Mouse (Mus musculus): ENCODE measurements at regions not wholly inside any gene's neighbourhood (a gene's known extent, or its start where the extent isn't known, plus 50 kb on each side); places are given as distances from the start of the nearest gene placed in this dataset.

GRCm38 (mm10) chr12:96442546-96442945 lies 750.5 kb downstream of the Flrt2 start:
- Histone ChIP-seq H3K27me3 (ENCODE audit: control insufficient read depth, insufficient read depth, low read length) (no peaks in the 10 kb centered on the region), H3K27ac (ENCODE audit: control insufficient read depth, insufficient read depth, low read depth, low read length) (no peak overlapping the region), H3K4me1 (ENCODE audit: control insufficient read depth, insufficient read depth, low read length) (no peaks in the 10 kb centered on the region), H3K36me3 (ENCODE audit: control insufficient read depth, insufficient read depth, low read length) (no peaks in the 10 kb centered on the region), H3K4me3 (ENCODE audit: control insufficient read depth, low read depth, low read length) (no peak overlapping the region)
- TF ChIP-seq POLR2A (IDR thresholded peaks at IDR 0.05; ENCODE audit: control insufficient read depth, low read depth, low read length) (no peak), CTCF (IDR thresholded peaks at IDR 0.05; ENCODE audit: control insufficient read depth, insufficient read depth, insufficient replicate concordance, low read depth, low read length) (no peak)

DNA sequence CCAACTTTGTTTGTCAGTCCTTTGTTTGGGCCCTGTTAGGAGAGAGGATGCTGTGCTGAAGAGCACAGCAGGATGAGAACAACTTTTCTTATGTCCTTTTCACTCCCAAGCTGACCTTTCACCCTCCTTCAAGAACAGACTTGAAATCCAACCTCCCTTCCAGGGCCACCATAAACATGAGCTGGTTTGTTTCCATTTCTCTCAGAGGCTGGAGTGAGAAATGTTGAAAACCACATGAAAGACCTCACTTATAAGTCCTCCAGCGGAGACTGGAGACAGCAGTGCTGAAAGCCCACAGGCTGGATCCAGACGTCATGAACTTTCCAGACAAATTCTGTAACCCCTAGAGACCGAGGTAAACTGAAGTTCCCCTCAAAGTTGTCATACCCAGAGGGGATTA lies 761.3 kb downstream of the Flrt2 start:
- H3K27me3 ChIP-seq (ENCODE audit: control insufficient read depth, insufficient read depth, low read length): no peaks in the 10 kb centered on the region
- TF ChIP-seq CTCF (IDR thresholded peaks at IDR 0.05; ENCODE audit: control insufficient read depth, insufficient read depth, insufficient replicate concordance, low read depth, low read length) (no peak), POLR2A (IDR thresholded peaks at IDR 0.05; ENCODE audit: control insufficient read depth, low read depth, low read length) (no peak)
- H3K36me3 ChIP-seq (ENCODE audit: control insufficient read depth, insufficient read depth, low read length): no peaks in the 10 kb centered on the region
- H3K4me3 ChIP-seq (ENCODE audit: control insufficient read depth, low read depth, low read length): no peak overlapping the region
- H3K27ac ChIP-seq (ENCODE audit: control insufficient read depth, insufficient read depth, low read depth, low read length): no peak overlapping the region
- H3K4me1 ChIP-seq (ENCODE audit: control insufficient read depth, insufficient read depth, low read length): no peaks in the 10 kb centered on the region

- no peak overlapping the region for H3K27ac ChIP-seq (ENCODE audit: control insufficient read depth, insufficient read depth, low read depth, low read length)
- H3K4me1 ChIP-seq (ENCODE audit: control insufficient read depth, insufficient read depth, low read length): no peaks in the 10 kb centered on the region
- no peak overlapping the region for H3K4me3 ChIP-seq (ENCODE audit: control insufficient read depth, low read depth, low read length)
- TF ChIP-seq CTCF (IDR thresholded peaks at IDR 0.05; ENCODE audit: control insufficient read depth, insufficient read depth, insufficient replicate concordance, low read depth, low read length) (no peak), POLR2A (IDR thresholded peaks at IDR 0.05; ENCODE audit: control insufficient read depth, low read depth, low read length) (no peak)
- H3K27me3 ChIP-seq (ENCODE audit: control insufficient read depth, insufficient read depth, low read length): no peaks in the 10 kb centered on the region
- H3K36me3 ChIP-seq (ENCODE audit: control insufficient read depth, insufficient read depth, low read length): no peaks in the 10 kb centered on the region
Measured at GRCm38 (mm10) chr12:96476344-96476743, 784.3 kb downstream of the Flrt2 start.

GRCm38 (mm10) chr12:96488448-96488960 lies 796.5 kb downstream of the Flrt2 start:
- Histone ChIP-seq H3K36me3 (ENCODE audit: control insufficient read depth, insufficient read depth, low read length) (no peaks in the 10 kb centered on the region), H3K4me3 (ENCODE audit: control insufficient read depth, low read depth, low read length) (no peak overlapping the region), H3K27ac (ENCODE audit: control insufficient read depth, insufficient read depth, low read depth, low read length) (no peak overlapping the region), H3K4me1 (ENCODE audit: control insufficient read depth, insufficient read depth, low read length) (no peaks in the 10 kb centered on the region), H3K27me3 (ENCODE audit: control insufficient read depth, insufficient read depth, low read length) (no peaks in the 10 kb centered on the region)
- TF ChIP-seq POLR2A (IDR thresholded peaks at IDR 0.05; ENCODE audit: control insufficient read depth, low read depth, low read length) (no peak), CTCF (IDR thresholded peaks at IDR 0.05; ENCODE audit: control insufficient read depth, insufficient read depth, insufficient replicate concordance, low read depth, low read length) (no peak)

GRCm38 (mm10) chr12:96509658-96510057 lies 817.6 kb downstream of the Flrt2 start:
- TF ChIP-seq POLR2A (IDR thresholded peaks at IDR 0.05; ENCODE audit: control insufficient read depth, low read depth, low read length) (no peak), CTCF (IDR thresholded peaks at IDR 0.05; ENCODE audit: control insufficient read depth, insufficient read depth, insufficient replicate concordance, low read depth, low read length) (no peak)
- no peaks in the 10 kb centered on the region for H3K27me3 ChIP-seq (ENCODE audit: control insufficient read depth, insufficient read depth, low read length)
- no peaks in the 10 kb centered on the region for H3K36me3 ChIP-seq (ENCODE audit: control insufficient read depth, insufficient read depth, low read length)
- H3K27ac ChIP-seq (ENCODE audit: control insufficient read depth, insufficient read depth, low read depth, low read length): no peak overlapping the region
- H3K4me3 ChIP-seq (ENCODE audit: control insufficient read depth, low read depth, low read length): no peak overlapping the region
- H3K4me1 ChIP-seq (ENCODE audit: control insufficient read depth, insufficient read depth, low read length): no peaks in the 10 kb centered on the region

GRCm38 (mm10) chr12:96558824-96559223 lies 866.8 kb downstream of the Flrt2 start:
- Histone ChIP-seq H3K27me3 (ENCODE audit: control insufficient read depth, insufficient read depth, low read length) (no peaks in the 10 kb centered on the region), H3K4me1 (ENCODE audit: control insufficient read depth, insufficient read depth, low read length) (no peaks in the 10 kb centered on the region), H3K27ac (ENCODE audit: control insufficient read depth, insufficient read depth, low read depth, low read length) (no peak overlapping the region), H3K4me3 (ENCODE audit: control insufficient read depth, low read depth, low read length) (no peak overlapping the region), H3K36me3 (ENCODE audit: control insufficient read depth, insufficient read depth, low read length) (no peaks in the 10 kb centered on the region)
- TF ChIP-seq CTCF (IDR thresholded peaks at IDR 0.05; ENCODE audit: control insufficient read depth, insufficient read depth, insufficient replicate concordance, low read depth, low read length) (no peak), POLR2A (IDR thresholded peaks at IDR 0.05; ENCODE audit: control insufficient read depth, low read depth, low read length) (no peak)

DNA sequence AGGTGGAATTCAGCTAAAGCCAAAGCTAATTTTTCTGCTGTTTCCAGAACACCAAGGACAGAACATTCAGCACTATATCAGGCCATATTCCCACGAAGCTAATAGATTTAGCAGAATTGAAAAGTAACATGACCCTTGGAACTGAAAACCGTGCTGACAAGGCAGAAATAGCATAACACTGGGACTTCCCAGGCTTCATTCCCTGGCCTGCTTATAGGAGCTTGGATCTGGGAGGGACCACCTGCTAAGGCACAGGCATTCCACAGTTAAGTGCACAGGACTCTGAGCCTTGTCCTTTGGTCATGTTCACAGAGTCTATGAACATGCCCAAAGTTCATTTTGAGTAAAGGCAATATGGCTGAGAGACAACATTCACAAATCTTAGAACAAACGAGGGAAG lies 902.8 kb downstream of the Flrt2 start:
- no peak overlapping the region for H3K27ac ChIP-seq (ENCODE audit: control insufficient read depth, insufficient read depth, low read depth, low read length)
- H3K4me3 ChIP-seq (ENCODE audit: control insufficient read depth, low read depth, low read length): no peak overlapping the region
- no peaks in the 10 kb centered on the region for H3K27me3 ChIP-seq (ENCODE audit: control insufficient read depth, insufficient read depth, low read length)
- H3K36me3 ChIP-seq (ENCODE audit: control insufficient read depth, insufficient read depth, low read length): no peaks in the 10 kb centered on the region
- TF ChIP-seq POLR2A (IDR thresholded peaks at IDR 0.05; ENCODE audit: control insufficient read depth, low read depth, low read length): no peak
- TF ChIP-seq CTCF (IDR thresholded peaks at IDR 0.05; ENCODE audit: control insufficient read depth, insufficient read depth, insufficient replicate concordance, low read depth, low read length): no peak
- no peaks in the 10 kb centered on the region for H3K4me1 ChIP-seq (ENCODE audit: control insufficient read depth, insufficient read depth, low read length)

GRCm38 (mm10) chr12:96615134-96615533 lies 923.1 kb downstream of the Flrt2 start:
- Histone ChIP-seq H3K27me3 (ENCODE audit: control insufficient read depth, insufficient read depth, low read length) (no peaks in the 10 kb centered on the region), H3K36me3 (ENCODE audit: control insufficient read depth, insufficient read depth, low read length) (no peaks in the 10 kb centered on the region), H3K4me3 (ENCODE audit: control insufficient read depth, low read depth, low read length) (no peak overlapping the region), H3K4me1 (ENCODE audit: control insufficient read depth, insufficient read depth, low read length) (no peaks in the 10 kb centered on the region), H3K27ac (ENCODE audit: control insufficient read depth, insufficient read depth, low read depth, low read length) (no peak overlapping the region)
- TF ChIP-seq POLR2A (IDR thresholded peaks at IDR 0.05; ENCODE audit: control insufficient read depth, low read depth, low read length): no peak
- TF ChIP-seq CTCF (IDR thresholded peaks at IDR 0.05; ENCODE audit: control insufficient read depth, insufficient read depth, insufficient replicate concordance, low read depth, low read length): no peak

Data from testis, adult 2 months (tissue).